Mouse (Mus musculus): Measurements from ENCODE around the gene Tnrc18.

Gene Tnrc18

GRCm38 (mm10) chr5:142716056-142716455 lies 101.4 kb downstream of the Tnrc18 start:
- DNase-seq = no peak

GRCm38 (mm10) chr5:142715059-142715458 lies 102.4 kb downstream of the Tnrc18 start:
- no peak for DNase-seq

GRCm38 (mm10) chr5:142713966-142714365 lies 103.5 kb downstream of the Tnrc18 start:
- DNase-seq = no peak

- DNase-seq = no peak
Observed at GRCm38 (mm10) chr5:142712373-142712772, 105.1 kb downstream of the Tnrc18 start.

- no peak for DNase-seq
Observed at GRCm38 (mm10) chr5:142709436-142709835, 108.0 kb downstream of the Tnrc18 start.

- DNase-seq = no peak
Observed at GRCm38 (mm10) chr5:142707709-142708108, 109.8 kb downstream of the Tnrc18 start.

GRCm38 (mm10) chr5:142703569-142703968 lies 113.9 kb downstream of the Tnrc18 start:
- DNase-seq = no peak

- no peak for DNase-seq
Observed at GRCm38 (mm10) chr5:142702511-142703138, 114.8 kb downstream of the Tnrc18 start.

- no peak for DNase-seq
Observed at GRCm38 (mm10) chr5:142701651-142702510, 115.6 kb downstream of the Tnrc18 start.

- no peak for DNase-seq
Observed at GRCm38 (mm10) chr5:142700842-142701589, 116.4 kb downstream of the Tnrc18 start.

- no peak for DNase-seq
Observed at GRCm38 (mm10) chr5:142697742-142698141, 119.7 kb downstream of the Tnrc18 start.

- DNase-seq = peak; percentile 81
Observed at GRCm38 (mm10) chr5:142696865-142697264, 120.6 kb downstream of the Tnrc18 start.

GRCm38 (mm10) chr5:142696258-142696657 lies 121.2 kb downstream of the Tnrc18 start:
- no peak for DNase-seq

GRCm38 (mm10) chr5:142694627-142695340 lies 122.7 kb downstream of the Tnrc18 start:
- peak; percentile 80 for DNase-seq

GRCm38 (mm10) chr5:142693738-142694430 lies 123.6 kb downstream of the Tnrc18 start:
- no peak for DNase-seq

GRCm38 (mm10) chr5:142692971-142693737 lies 124.3 kb downstream of the Tnrc18 start:
- DNase-seq = no peak

- DNase-seq = peak; percentile 76
Observed at GRCm38 (mm10) chr5:142692248-142692647, 125.2 kb downstream of the Tnrc18 start, which contains the start of gene Slc29a4. Slc29a4 (plus strand) TSS chr5:142692512.

- DNase-seq = no peak
Observed at GRCm38 (mm10) chr5:142690343-142690742, 127.1 kb downstream of the Tnrc18 start.

- no peak for DNase-seq
Observed at GRCm38 (mm10) chr5:142688866-142689265, 128.6 kb downstream of the Tnrc18 start.

GRCm38 (mm10) chr5:142682529-142682928 lies 134.9 kb downstream of the Tnrc18 start:
- no peak for DNase-seq

- DNase-seq = no peak
Observed at GRCm38 (mm10) chr5:142681911-142682310, 135.6 kb downstream of the Tnrc18 start.
